Mouse (Mus musculus): ENCODE results near the gene Ano3.

GRCm38 (mm10) chr2:110896477-110897270 is 54.0 kb downstream of the Ano3 start:
- TF ChIP-seq CTCF (IDR thresholded peaks at IDR 0.05; ENCODE audit: control insufficient read depth, insufficient read depth, low read length) (no peak), POLR2A (IDR thresholded peaks at IDR 0.05; ENCODE audit: borderline replicate concordance, control insufficient read depth, low read depth, low read length) (no peak)

All from bone marrow, adult 2 months (tissue).